Mouse (Mus musculus) left cerebral cortex, adult 2 months (tissue): ENCODE measurements around the gene Ugt1a7c. TPM values are rescaled to one million over a fixed set of nuclear protein-coding genes. Genes with fewer than 3 reads are reported as not detected.

Source experiments
- DNase-seq, 2 experiments: peaks; one replicate each; pipeline ENCODE4 v3.0.0; 2021 to 2022; ENCODE audit warnings: low spot score in 2 of 2, mixed read lengths in 1 of 2; ENCODE audit errors: extremely low spot score in 1 of 2
- H3K27ac ChIP-seq: fragments of 200-600 bp; 2 replicates; pipeline ENCODE4 v1.8.1; 2022
- H3K4me3 ChIP-seq: fragments of 200-600 bp; 2 replicates; pipeline ENCODE4 v1.8.1; 2022
- CTCF ChIP-seq: fragments of 200-600 bp; IDR thresholded peaks from 2 replicates; pipeline ENCODE4 v1.8.1; 2022; ENCODE audit warnings: antibody characterized with exemption, mild to moderate bottlenecking, moderate library complexity
- intact Hi-C: fragments of 180-260 bp; cut with DNase I; formaldehyde crosslinking; loops from one replicate; pipeline ENCODE4 v1.15.1; 2025
- total RNA-seq, 2 experiments: library from RNA; stranded (reverse); gene quantifications; 2 replicates each; pipeline ENCODE4 v1.2.3; 2021

Gene Ugt1a7c
- total RNA-seq, 2 experiments from 2014 or later, result 0.54 to 0.82 TPM

- no peak for TF ChIP-seq CTCF
- intact Hi-C loops, result no loop called here
These were observed 112.1 kb downstream of the Ugt1a7c start for GRCm38 (mm10) chr1:88206843-88207479.

GRCm38 (mm10) chr1:88211812-88212211 lies 117.0 kb downstream of the Ugt1a7c start, which contains the start of gene Ugt1a1:
Ugt1a1 (plus strand) TSS chr1:88211959.
- no peak for DNase-seq

More at GRCm38 (mm10) chr1:88206843-88207479, 112.1 kb downstream of the Ugt1a7c start:
- no peak overlapping the region for H3K4me3 ChIP-seq
- no peak for DNase-seq
- H3K27ac ChIP-seq, result no peak overlapping the region

GRCm38 (mm10) chr1:88212341-88213045 lies 117.6 kb downstream of the Ugt1a7c start:
- Histone ChIP-seq H3K4me3 (no peak overlapping the region), H3K27ac (no peak overlapping the region)
- TF ChIP-seq CTCF, result no peak
- intact Hi-C loops, result no loop called here
- no peak for DNase-seq

More at GRCm38 (mm10) chr1:88211812-88212211, 117.0 kb downstream of the Ugt1a7c start, which contains the start of gene Ugt1a1:
- no peak within 1 kb of the TSS for H3K4me3 ChIP-seq
- H3K27ac ChIP-seq, result no peak within 1 kb of the TSS
- no peak for TF ChIP-seq CTCF
- intact Hi-C loops, result no loop called here

GRCm38 (mm10) chr1:88213061-88213460 lies 118.2 kb downstream of the Ugt1a7c start:
- intact Hi-C loops, result no loop called here
- H3K4me3 ChIP-seq, result no peak overlapping the region
- TF ChIP-seq CTCF, result no peak
- no peak overlapping the region for H3K27ac ChIP-seq
- no peak for DNase-seq

- Histone ChIP-seq H3K4me3 (no peak overlapping the region), H3K27ac (no peak overlapping the region)
- intact Hi-C loops, result no loop called here
- no peak for DNase-seq
- TF ChIP-seq CTCF, result no peak
These were observed 119.1 kb downstream of the Ugt1a7c start for GRCm38 (mm10) chr1:88213766-88214461.

GRCm38 (mm10) chr1:88214462-88214952 lies 119.6 kb downstream of the Ugt1a7c start:
- H3K4me3 ChIP-seq, result no peak overlapping the region
- DNase-seq, result no peak
- intact Hi-C loops, result no loop called here

DNA sequence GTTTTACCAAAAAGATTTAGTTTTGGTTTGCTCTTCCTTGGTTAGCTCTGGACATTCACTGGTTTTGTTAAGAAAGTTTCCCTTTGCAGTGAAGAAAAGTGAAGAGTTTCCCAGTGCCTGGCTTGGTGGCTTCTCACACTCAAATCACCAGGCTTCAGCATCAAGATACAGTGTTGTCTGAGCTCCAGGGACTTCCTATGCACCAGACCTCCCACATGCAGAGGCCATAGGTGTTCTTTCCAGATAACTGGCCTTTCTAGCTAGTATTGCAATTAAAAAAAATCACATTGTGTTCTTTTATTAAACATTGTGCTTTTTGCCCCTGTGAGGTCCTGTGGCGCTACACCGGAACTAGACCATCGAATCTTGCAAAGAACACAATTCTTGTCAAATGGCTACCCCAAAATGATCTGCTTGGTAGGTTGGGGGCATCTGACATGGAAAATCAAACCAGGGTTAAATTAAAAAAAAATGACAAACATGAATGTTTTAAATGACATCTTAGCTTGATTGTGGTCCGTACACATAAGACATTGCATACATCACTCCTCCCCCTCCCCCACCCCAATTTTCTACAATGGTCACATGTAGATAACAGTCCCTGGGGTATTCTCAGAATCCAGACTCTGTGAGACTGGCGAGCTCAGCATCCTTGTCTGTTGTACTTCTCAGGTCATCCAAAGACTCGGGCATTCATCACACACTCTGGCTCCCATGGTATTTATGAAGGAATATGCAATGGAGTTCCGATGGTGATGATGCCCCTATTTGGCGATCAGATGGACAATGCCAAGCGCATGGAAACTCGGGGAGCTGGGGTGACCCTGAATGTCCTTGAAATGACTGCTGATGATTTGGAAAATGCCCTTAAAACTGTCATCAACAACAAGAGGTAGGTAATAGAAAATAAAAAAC lies 120.9 kb downstream of the Ugt1a7c start:
- Histone ChIP-seq H3K4me3 (no peak overlapping the region), H3K27ac (no peak overlapping the region)
- intact Hi-C loops, result no loop called here
- DNase-seq, result no peak
- no peak for TF ChIP-seq CTCF

More at GRCm38 (mm10) chr1:88214462-88214952, 119.6 kb downstream of the Ugt1a7c start:
- no peak for TF ChIP-seq CTCF
- no peak overlapping the region for H3K27ac ChIP-seq

DNA sequence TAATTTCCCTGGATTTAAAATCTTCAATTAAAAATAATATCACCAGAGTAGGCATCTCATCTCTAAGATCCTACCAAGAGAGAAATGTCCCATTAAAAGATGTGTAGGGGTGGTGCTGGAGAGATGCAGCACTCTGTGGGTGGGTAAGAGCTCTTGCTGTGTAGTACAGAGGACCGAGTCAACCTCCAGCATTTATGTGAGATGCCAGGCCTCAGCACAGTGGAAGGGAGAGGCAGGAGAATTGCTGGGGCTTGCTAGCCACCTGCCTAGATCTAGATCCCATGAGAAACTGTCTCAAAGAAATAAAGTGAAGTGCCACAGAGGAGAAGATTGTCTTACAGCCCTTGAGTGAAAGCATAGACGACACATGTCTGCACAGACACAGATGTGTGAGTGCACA lies 121.7 kb downstream of the Ugt1a7c start:
- intact Hi-C loops, result no loop called here
- DNase-seq, result no peak
- TF ChIP-seq CTCF, result no peak
- H3K27ac ChIP-seq, result no peak overlapping the region
- no peak overlapping the region for H3K4me3 ChIP-seq

DNA sequence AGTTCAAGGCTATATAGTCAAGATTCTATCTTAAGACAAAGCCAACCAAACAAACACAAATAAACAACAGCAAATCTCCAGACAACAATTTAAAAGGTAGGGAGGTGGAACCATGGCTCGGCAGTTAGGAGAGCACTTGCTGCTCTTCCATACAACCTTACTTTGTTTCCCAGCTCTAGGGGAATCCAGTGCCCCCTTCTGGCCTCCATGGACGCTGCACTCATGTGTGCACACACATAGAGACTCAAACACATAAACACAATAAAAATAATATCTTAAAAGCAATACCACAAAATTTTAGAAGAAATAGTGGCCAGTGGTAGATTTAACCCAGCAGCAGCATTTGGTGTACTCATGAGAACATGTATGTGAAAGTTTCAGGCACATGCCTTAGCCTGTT lies 122.3 kb downstream of the Ugt1a7c start:
- intact Hi-C loops, result no loop called here
- Histone ChIP-seq H3K27ac (no peak overlapping the region), H3K4me3 (no peak overlapping the region)
- TF ChIP-seq CTCF, result no peak; the same call in 1 of the 2 replicates
- DNase-seq, result peak in 1 of 2 experiments; percentile 14

DNA sequence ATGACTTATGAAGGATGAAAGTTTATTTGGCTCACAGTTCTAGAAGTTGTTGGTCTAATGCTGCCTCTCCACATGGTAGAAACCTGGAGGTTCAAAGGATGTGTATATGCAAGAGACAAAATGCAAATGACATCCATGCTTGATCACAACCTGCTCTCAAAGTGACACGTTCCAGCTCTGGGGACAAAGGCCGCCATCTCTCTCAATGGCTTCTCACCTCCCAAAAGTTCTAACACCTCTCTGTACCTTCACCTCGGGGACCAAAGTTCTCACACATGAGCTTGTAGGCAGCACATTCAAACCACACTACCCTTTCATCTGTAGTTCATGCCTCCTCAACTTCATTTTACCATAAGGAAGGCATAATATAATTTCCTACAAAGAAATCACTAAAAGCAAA lies 122.7 kb downstream of the Ugt1a7c start:
- intact Hi-C loops, result no loop called here
- Histone ChIP-seq H3K4me3 (no peak overlapping the region), H3K27ac (no peak overlapping the region)
- no peak for TF ChIP-seq CTCF
- no peak for DNase-seq

DNA sequence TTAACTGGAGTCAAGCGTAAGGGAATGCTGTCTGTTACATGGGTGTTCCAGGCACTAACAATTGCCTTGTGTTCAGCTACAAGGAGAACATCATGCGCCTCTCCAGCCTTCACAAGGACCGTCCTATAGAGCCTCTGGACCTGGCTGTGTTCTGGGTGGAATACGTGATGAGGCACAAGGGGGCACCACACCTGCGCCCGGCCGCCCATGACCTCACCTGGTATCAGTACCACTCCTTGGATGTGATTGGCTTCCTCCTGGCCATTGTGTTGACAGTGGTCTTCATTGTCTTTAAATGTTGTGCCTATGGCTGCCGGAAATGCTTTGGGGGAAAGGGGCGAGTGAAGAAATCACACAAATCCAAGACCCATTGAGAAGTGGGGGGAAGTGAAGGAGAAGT lies 123.2 kb downstream of the Ugt1a7c start:
- DNase-seq, result peak in 1 of 2 experiments; percentile 22
- Histone ChIP-seq H3K4me3 (no peak overlapping the region), H3K27ac (no peak overlapping the region)
- no peak for TF ChIP-seq CTCF
- intact Hi-C loops, result no loop called here
